Mouse (Mus musculus): ENCODE measurements around the gene Pcdh15.

GRCm38 (mm10) chr10:73929718-73930117, 830.6 kb downstream of the Pcdh15 start:
- TF ChIP-seq CTCF (IDR thresholded peaks at IDR 0.05; ENCODE audit: low read depth, low read length) (no peak), POLR2A (IDR thresholded peaks at IDR 0.05; ENCODE audit: borderline replicate concordance, low read depth, low read length) (no peak)

Measured in bone marrow macrophage, adult 2 months (primary cell).